Mouse (Mus musculus) liver, adult (tissue): ENCODE results near the gene Syne3.

Experiments used
- GATA4 ChIP-seq: IDR thresholded peaks from 2 replicates; pipeline ENCODE4 v1.6.1; 2014; ENCODE audit warnings: mild to moderate bottlenecking, low read length; ENCODE audit not compliant: insufficient replicate concordance

Gene Syne3

GRCm38 (mm10) chr12:105009370-105010212 is at the start of gene Syne3:
TSS of gene Syne3 (minus strand) at chr12:105009809.
- no peak; the same call in 1 of the 2 replicates for TF ChIP-seq GATA4

DNA sequence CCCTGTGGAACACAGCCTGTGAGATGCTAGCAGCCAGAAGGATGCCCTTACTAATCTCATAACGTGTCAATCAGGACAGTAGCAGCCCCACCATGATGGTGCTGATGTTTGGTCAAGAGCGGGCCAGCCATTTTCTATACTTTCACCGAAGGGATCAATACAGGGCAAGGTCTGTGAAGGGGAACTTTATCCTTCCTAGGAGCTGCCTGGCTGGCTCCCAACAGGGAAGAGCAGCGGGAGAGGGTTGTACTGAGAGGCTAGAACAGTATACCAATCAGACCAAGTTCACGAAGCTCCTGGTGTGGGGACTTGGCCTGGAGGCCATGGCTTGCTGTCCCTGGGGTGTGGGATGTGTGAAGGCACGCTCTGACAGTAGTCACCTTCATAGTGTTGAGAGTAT is 45.7 kb upstream of the Syne3 start:
- no peak for TF ChIP-seq GATA4

DNA sequence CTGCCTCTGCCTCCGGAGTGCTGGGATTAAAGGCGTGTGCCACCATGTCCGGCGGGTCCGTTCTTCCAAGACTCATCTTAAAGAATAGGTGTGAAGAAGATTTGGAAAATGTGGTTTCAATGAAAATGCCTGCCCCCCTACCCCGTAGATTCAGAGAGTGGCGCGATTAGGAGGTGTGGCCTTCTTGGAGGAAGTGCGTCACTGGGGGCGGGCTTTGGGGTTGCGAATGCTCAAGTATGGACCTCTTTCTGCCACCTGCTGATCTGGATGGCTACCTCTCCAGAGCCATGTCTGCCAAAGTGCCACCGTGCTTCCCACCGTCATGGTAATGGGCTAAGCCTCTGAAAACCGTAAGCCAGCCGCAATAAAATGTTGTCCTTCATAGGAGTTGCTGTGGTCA is 44.4 kb upstream of the Syne3 start:
- TF ChIP-seq GATA4 = no peak

DNA sequence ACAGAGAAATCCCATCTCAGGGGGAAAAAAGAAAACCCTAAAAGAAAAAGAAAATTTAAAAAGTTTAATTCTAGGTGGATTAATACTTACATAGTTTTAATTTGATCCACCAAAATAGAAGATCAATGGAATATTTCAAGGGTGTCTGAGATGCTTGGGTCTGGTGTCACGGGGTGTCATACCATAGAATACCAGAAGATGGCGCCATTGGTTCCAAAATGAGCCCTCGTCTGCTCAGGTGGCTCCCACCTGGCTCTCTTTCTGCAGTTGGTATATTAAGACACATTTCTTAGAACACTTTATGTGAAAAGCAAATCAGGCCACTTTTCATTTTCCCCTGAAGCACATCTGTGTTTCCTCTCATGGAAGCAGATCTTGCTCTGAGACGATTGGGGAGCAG is 41.3 kb upstream of the Syne3 start:
- TF ChIP-seq GATA4 = no peak

DNA sequence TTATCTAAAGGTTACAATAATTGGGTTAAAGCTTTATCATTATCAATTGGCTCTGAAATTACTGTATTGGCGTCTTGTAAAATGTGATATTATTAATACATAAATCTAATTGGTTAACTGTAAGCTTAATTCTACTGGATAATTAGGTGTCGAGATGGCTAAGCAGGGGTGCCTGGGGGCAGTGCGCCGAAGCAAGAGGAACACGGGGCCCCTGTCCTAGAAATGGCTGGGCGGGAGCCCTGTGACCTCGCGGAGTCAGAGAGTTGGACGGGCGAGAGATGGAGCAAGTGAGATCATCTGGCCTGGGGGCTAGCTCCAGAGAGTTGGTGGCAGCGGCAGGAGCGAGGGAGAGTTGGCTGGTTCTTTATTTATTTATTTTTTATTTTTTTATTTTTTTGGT is 40.2 kb upstream of the Syne3 start:
- no peak for TF ChIP-seq GATA4

- TF ChIP-seq GATA4 = no peak
Observed at GRCm38 (mm10) chr12:105048301-105048863, 38.8 kb upstream of the Syne3 start.

GRCm38 (mm10) chr12:105044775-105045174 is 35.2 kb upstream of the Syne3 start:
- TF ChIP-seq GATA4 = no peak

GRCm38 (mm10) chr12:105043081-105043480 is 33.5 kb upstream of the Syne3 start:
- TF ChIP-seq GATA4 = no peak

DNA sequence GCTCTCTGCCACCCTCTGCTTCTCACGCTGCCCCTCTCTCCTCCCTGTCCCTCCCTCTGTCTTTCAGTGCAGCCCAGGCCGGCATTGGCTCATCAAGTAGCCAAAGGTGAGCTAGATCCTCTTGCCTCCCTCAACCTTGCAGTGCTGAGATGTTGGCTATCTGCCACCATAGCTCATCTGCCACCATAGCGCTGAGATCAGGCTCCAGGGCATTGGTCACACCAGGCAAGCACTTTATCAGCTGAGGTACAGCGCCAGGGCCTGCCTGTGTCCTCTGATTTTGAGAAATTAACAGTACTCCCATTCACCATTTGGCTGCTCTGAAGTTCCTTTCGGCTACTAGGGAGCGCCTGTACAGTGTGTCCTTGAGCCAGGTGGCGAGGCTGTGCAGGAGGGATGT is 31.3 kb upstream of the Syne3 start:
- TF ChIP-seq GATA4 = no peak

GRCm38 (mm10) chr12:105039578-105040289 is 30.1 kb upstream of the Syne3 start:
- TF ChIP-seq GATA4 = no peak

DNA sequence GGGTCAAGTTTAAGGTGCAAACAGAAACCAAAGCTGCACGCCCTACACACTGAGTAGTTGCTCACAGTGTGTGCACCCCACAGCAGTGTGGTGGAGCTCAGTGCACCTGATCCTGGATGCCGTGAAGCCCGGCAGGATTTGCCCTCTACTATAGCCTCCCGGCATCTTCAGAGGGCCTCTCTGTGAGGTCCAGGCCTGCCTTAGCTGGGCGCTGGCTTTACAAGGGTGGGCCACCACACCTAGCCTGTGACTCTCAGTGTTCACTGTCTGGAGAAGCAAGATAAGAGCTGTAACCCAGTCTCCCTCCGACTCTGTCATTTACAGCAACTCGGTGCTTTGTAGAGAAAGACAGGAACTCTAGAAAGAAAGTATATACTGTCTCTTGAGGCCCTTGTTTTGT is 29.3 kb upstream of the Syne3 start:
- TF ChIP-seq GATA4 = no peak

DNA sequence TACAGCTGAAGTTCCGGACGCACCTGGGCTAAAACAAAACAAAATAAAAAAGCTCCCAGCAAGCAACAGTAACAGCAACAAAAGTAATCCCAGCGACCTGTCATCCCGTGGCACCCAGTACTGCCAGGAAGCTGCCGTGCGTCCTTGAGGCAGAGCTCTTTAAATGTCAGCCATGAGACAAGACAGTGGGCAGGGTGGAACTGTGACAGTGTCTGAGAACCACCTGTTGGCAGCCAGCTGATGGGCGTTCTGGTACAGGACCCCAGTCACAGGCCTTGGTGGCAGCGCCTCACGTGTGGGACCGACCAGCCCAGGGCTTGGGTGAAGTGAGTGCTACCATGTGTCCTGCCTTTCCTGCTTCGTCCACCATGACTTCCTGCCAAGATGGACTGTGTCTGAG is 28.6 kb upstream of the Syne3 start:
- TF ChIP-seq GATA4 = no peak

DNA sequence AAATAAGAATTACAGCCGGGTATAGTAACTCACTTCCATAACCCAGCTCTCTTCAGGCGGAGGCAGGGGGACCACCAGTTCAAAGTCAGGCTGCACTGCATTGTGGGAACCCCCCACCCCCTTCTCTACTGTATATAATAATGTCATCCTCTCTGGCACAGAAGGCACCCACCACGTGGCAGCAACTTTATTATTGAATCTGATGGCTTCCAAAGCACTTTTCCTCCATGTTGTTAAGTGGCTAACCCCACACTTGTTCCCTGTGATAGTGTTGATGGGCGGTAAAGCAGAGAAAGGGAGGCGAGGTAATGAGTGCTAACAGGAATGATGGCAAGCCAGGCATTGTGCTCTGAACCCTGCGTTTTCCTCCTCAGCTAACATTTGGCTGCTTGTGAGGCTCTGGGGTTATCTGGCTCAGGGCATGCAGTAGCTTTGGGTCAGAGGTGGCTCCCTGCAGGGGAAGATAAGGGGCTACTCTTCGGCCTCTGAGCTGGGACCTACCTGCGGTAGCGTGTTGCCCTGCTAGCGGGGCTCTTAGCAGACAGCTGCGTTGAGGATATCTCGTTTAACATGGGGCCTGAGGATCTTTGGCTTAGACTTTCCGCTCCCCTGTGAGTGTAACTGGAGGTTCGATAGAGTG is 24.6 kb upstream of the Syne3 start:
- TF ChIP-seq GATA4 = peak; percentile 47; the same call in 1 of the 2 replicates

GRCm38 (mm10) chr12:105032832-105033775 is 23.5 kb upstream of the Syne3 start:
- no peak for TF ChIP-seq GATA4

- TF ChIP-seq GATA4 = peak; percentile 97; the same call in 1 of the 2 replicates
Observed at GRCm38 (mm10) chr12:105032147-105032831, 22.7 kb upstream of the Syne3 start, which contains the start of gene Glrx5. TSS of gene Glrx5 (plus strand) at chr12:105032688.
